Mouse (Mus musculus) monocyte, adult 2 months (primary cell): ENCODE data around the gene Pi4k2b.
A peak's percentile ranks its signal among the peaks of the same experiment; 100 is the strongest.
"Not testable (repeated sequence)": the region's sequence is repeated elsewhere in the genome, so short reads cannot be mapped to it uniquely, and the experiment has no call there.

Source experiments
- DNase-seq, 2 experiments: peaks; one replicate each; pipeline ENCODE4 v3.0.0; 2022; ENCODE audit warnings: low spot score in 2 of 2, low read depth in 1 of 2

The Pi4k2b gene

DNA sequence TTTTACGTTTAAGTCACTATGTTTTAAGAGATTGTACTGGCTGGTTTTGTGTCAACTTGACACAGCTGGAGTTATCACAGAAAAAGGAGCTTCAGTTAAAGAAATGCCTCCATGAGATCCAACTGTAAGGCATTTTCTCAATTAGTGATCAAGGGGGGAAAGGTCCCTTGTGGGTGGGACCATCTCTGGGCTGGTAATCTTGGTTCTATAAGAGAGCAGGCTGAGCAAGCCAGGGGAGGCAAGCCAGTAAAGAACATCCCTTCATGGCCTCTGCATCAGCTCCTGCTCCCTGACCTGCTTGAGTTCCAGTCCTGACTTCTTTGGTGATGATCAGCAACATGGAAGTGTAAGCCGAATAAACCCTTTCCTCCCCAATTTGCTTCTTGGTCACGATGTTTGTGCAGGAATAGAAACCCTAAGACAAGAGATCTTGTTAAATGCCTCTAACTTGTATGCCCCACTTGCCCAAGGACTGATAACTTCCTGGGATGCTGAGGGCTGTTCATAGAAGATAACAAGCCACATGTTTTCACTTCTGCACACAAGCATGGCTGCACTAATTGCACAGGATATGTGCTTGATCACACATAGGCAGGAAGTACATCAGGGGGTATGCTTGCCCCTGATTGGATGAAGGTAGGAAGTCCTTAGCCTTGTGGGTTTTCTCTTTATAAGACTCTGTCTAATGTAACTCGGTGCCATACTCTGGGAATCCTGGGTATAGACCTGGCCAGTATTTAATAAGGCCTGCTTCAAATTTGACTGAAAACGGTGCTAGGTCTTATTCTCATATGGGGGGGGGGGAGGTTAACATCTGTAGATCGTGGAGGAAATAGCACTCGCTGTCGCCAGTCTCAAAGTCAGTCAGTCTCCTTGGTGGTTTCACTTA lies 35.3 kb downstream of the Pi4k2b start:
- not testable (repeated sequence) for DNase-seq

- DNase-seq = peak; percentile 69 to 84
Measured at GRCm38 (mm10) chr5:52782523-52783250, 41.3 kb downstream of the Pi4k2b start.

DNA sequence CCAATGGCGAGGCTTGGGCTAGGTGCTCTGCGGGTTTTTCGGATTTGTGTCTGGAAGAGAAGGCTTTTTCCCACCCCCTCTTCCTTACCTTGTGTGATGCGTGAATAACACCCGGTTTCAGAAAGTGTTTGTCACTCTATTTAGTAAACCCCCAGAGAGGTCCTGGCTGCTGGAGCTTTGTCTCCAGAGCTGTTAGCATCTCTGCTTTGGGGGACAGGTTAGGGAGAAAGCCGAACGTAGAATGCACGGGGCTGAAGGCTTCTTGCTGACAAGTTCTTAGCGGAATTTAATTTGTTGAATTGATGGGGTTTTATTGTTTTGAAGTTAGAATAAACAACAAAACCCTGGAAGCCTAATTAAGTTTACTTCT lies 41.9 kb downstream of the Pi4k2b start:
- DNase-seq = no peak

GRCm38 (mm10) chr5:52783957-52784356 lies 42.6 kb downstream of the Pi4k2b start:
- no peak for DNase-seq

DNA sequence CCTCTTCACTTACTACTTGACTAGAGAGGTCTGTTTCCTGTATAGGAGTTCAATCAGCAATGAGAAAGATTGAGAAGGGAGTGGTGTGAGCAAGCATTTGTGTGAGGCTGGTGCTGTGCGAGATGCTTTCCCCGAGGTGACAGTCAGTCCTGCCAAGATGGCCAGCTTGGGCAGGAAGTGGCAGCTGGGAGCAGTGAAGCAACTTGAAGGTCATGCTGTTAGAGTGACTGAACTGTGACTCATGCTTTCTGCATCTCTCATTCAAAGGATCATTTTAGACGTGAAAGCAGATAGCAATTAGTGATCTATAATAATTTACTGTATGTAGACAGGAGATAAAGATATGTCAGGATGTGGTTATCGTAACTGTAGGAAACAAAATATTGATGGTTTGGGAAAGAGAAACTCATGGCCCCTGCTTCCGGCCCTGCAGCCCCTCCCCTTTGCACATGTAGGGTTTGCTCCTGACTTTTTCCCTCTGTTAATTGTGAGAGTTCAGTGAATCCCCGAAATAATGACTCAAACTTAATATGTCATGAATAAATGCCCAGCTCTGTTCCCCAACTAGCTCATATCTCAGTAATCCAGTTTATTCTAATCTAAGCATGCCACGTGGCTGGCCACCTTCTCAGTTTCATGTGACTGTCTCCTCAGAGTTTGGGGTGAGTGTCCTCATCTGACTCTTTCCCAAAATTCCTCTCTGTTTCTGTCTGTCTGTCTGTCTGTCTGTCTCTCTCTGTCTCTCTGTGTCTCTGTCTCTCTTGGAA lies 45.4 kb downstream of the Pi4k2b start:
- no peak for DNase-seq

DNA sequence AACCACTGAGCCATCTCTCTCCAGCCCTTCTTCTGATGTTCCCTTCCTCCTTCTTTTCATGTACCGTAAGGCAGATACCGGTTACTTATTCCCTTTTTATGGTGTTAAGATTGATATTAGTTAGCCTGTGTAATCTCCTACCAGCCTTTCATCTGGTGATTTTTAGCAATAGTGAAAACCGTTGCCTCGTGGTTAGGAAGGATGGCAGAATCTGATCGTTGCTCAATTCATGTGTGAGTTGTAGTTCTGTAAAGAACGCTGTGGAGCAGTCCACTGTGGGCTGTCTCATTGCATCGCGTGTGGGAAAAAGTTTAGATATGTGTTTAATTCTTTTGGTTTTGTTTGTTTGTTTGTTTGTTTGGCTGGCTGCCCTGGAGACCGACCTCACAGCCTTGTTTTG lies 51.9 kb downstream of the Pi4k2b start:
- DNase-seq = no peak

DNA sequence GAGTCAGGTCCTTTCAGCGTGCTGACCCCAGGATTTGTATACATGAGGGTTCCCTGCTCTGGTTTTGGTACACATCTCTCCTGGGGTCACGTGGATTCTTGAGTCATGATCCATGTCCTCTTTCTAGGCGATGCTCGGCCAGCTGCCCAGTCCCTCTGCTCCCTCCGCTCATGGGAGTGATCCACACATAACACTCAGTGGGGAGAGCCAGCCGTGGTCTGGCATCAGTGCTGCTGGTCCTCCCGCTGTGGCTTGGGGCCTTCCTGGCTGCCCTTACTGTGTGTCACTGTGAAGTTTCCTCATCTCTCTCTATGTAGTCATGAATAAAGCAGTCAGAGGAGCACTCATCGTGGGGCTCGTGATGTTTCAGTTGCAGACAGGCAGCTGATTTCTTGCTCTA lies 52.7 kb downstream of the Pi4k2b start:
- DNase-seq = no peak

DNA sequence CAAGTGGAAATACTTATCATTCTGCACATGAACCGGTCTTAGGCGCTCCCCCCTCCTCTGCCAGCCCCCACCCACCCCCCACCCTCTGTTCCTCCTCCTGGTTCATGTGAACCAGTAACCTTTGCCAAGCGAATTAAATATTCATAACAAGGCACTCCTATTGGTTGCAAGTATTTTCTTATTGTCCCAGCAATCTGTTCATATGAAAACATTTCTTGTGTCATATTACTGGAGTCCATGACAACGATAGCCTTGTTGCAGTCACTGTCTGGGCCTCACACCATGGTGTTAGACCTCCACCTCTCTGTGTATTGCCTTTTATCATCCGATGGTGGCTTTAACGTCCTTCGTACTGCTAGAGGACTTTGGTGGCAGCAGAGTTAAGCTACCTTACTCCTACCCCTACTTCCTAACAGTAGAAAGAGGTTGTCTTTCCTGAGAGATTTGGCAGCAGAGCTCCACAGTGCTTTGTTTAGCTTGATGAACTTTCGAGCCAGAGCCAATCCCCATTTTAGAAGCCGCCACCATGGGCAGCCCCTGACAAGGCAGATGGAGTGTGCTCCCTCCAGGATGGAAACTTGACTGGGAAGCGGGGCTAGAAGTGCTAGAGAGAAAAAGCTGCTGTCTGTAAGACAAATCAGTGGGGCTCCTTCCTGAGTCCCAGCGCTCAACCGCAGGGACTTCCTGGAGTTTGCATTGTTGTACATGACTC lies 58.1 kb downstream of the Pi4k2b start:
- no peak for DNase-seq

GRCm38 (mm10) chr5:52805801-52806200 lies 64.4 kb downstream of the Pi4k2b start:
- no peak for DNase-seq

- no peak for DNase-seq
Measured at GRCm38 (mm10) chr5:52806349-52806748, 65.0 kb downstream of the Pi4k2b start.

GRCm38 (mm10) chr5:52807030-52807429 lies 65.7 kb downstream of the Pi4k2b start:
- DNase-seq = no peak

- DNase-seq = no peak
Measured at GRCm38 (mm10) chr5:52810446-52810845, 69.1 kb downstream of the Pi4k2b start.

GRCm38 (mm10) chr5:52811056-52811455 lies 69.7 kb downstream of the Pi4k2b start:
- no peak for DNase-seq

GRCm38 (mm10) chr5:52812456-52812855 lies 71.1 kb downstream of the Pi4k2b start:
- DNase-seq = no peak

- no peak for DNase-seq
Measured at GRCm38 (mm10) chr5:52813312-52813711, 71.9 kb downstream of the Pi4k2b start.

DNA sequence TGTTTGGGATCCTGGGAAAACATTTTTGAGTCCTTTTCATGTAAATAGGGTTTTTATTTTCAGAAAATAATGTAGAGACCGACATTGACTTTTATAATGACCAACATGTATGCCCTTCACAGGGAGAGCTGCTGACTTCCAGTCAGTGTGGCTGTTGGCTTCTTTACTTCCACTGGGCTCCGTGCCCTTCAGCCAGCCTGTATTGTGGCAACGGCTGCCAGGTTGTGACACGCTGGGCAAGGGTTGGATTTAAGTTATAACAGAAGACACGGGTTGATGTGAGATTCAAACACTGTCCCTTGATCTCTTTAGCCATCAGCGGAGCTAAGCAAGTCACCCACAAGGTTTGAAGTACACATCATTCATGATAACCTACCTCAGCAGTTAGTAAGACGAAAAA lies 77.3 kb downstream of the Pi4k2b start:
- no peak for DNase-seq
